Mouse (Mus musculus) liver, embryonic 14.5 days (tissue): Measurements from ENCODE around the gene Gm10073. TPM values are rescaled to one million over a fixed set of nuclear protein-coding genes. Genes with fewer than 3 reads are reported as not detected.

Experiments
- ATAC-seq: fragments of 200-750 bp; cut with Nextera tagmentation; 2 replicates; pipeline ENCODE4 v1.8.0; 2017; ENCODE audit warnings: moderate number of reproducible peaks, mild to moderate bottlenecking, moderate library complexity; ENCODE audit not compliant: insufficient read depth
- DNase-seq, 3 experiments: peaks; one replicate each; pipeline ENCODE4 v3.0.0-alpha.2; 2012 to 2013; ENCODE audit warnings: low read depth in 3 of 3, low spot score in 3 of 3
- H3K27ac ChIP-seq: fragments of 300-500 bp; sonication (generic); 2 replicates; pipeline ENCODE4 v1.5.1; 2014; ENCODE audit warnings: moderate library complexity, mild to moderate bottlenecking, control low read depth, inconsistent platforms
- H3K27me3 ChIP-seq: fragments of 300-500 bp; sonication (generic); 2 replicates; pipeline ENCODE4 v1.6.1; 2014; ENCODE audit warnings: mild to moderate bottlenecking, low read length, moderate library complexity; ENCODE audit not compliant: control insufficient read depth, insufficient read depth
- H3K36me3 ChIP-seq: fragments of 300-500 bp; sonication (generic); replicated peaks from 2 replicates; pipeline ENCODE4 v1.6.1; 2014; ENCODE audit warnings: low read depth; ENCODE audit not compliant: control insufficient read depth, insufficient read depth
- H3K4me1 ChIP-seq, 2 experiments: fragments of 200-500 bp in 1 of 2; fragments of 300-500 bp in 1 of 2; sonication (generic) in 1 of 2; replicated peaks; 2 replicates each; pipeline ENCODE4 v1.6.1; 2012 to 2014; ENCODE audit warnings: antibody characterized with exemption in 1 of 2, inconsistent platforms in 1 of 2, low read length in 1 of 2; ENCODE audit not compliant: control insufficient read depth in 2 of 2, insufficient read depth in 2 of 2
- H3K4me2 ChIP-seq: fragments of 300-500 bp; sonication (generic); 2 replicates; pipeline ENCODE4 v1.6.1; 2014; ENCODE audit warnings: low read depth, mild to moderate bottlenecking, control low read depth, moderate library complexity
- H3K4me3 ChIP-seq, 2 experiments: fragments of 200-500 bp in 1 of 2; fragments of 300-500 bp in 1 of 2; sonication (generic) in 1 of 2; 2 replicates each; pipeline ENCODE4 v1.5.1; 2012 to 2014; ENCODE audit warnings: low read depth in 2 of 2, low read length in 2 of 2, mild to moderate bottlenecking in 2 of 2, control low read depth in 1 of 2, inconsistent platforms in 1 of 2, moderate library complexity in 1 of 2; ENCODE audit not compliant: insufficient read depth in 1 of 2
- H3K9ac ChIP-seq: fragments of 300-500 bp; sonication (generic); replicated peaks from 2 replicates; pipeline ENCODE4 v1.6.1; 2014; ENCODE audit warnings: mild to moderate bottlenecking, control low read depth, moderate library complexity
- H3K9me3 ChIP-seq: fragments of 300-500 bp; sonication (generic); 2 replicates; pipeline ENCODE4 v1.6.1; 2016; ENCODE audit warnings: low read length, mixed read lengths; ENCODE audit not compliant: control insufficient read depth
- CTCF ChIP-seq: IDR thresholded peaks from 2 replicates; pipeline ENCODE4 v1.5.1; 2016; ENCODE audit warnings: antibody characterized with exemption, low read depth, control low read depth
- EP300 ChIP-seq: IDR thresholded peaks from 2 replicates; pipeline ENCODE4 v1.6.1; 2016; ENCODE audit warnings: antibody characterized with exemption, low read depth
- WGBS: fragments of 180-500 bp; shearing (Covaris S2); extraction: QIAGEN DNeasy Blood & Tissue Kit; methylation state at CpG from one replicate; pipeline ENCODE4 v1.1.7; 2014; ENCODE audit not compliant: insufficient replicate concordance; 5-methylcytosine and 5-hydroxymethylcytosine counted together
- polyA plus RNA-seq, 2 experiments: library from polyadenylated mRNA; depleted of rRNA in 1 of 2; stranded (reverse) in 1 of 2; unstranded in 1 of 2; fragments of >200 nt; fragmentation: Nextera tagmentation in 1 of 2; extraction: Ambion mirVana in 1 of 2; gene quantifications; 2 replicates each; pipeline versions ENCODE4 v1.2.1 to v1.2.3; 2012 to 2014

Gene Gm10073
- polyA plus RNA-seq, 2 experiments: 12.3 to 61.5 TPM

- DNase-seq: no peak
- no peak for ATAC-seq
- Histone ChIP-seq H3K4me2 (no peak overlapping the region), H3K4me3 (no peak overlapping the region), H3K27me3 (no peaks in the 10 kb centered on the region), H3K4me1 (peaks cover 0 to 6% of the 10 kb centered on the region in 2 experiments; a peak in 2 of 4 replicates), H3K36me3 (no peaks in the 10 kb centered on the region), H3K9me3 (no peaks in the 10 kb centered on the region), H3K9ac (no peak overlapping the region), H3K27ac (no peak overlapping the region)
- no peak for TF ChIP-seq CTCF
- no peak for TF ChIP-seq EP300
- WGBS: 71% methylated on average over 8 of the region's 8 CpGs
These were observed 13.6 kb upstream of the Gm10073 start for GRCm38 (mm10) chr8:106586896-106587295.

DNA sequence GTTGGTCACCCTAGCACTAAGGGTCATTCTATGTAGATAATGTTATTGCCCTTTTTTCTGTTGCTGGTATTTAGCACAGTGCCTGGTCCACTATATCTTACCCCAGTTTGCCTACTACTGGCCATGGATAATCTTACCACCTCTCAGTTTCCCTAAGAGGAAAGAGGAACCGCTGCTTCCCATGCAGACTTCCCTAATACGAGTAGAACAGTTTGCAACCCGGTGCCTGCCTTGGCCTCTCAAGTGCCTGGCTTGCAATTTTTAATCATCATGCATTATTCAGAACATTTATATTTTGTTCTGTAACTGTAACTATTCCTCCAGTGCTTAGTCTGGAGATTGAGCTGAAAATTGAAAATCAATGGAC, 12.4 kb upstream of the Gm10073 start:
- ATAC-seq (no peak), DNase-seq (no peak)
- Histone ChIP-seq H3K4me2 (no peak overlapping the region), H3K27ac (no peak overlapping the region), H3K4me1 (peaks cover 0 to 6% of the 10 kb centered on the region in 2 experiments; a peak in 2 of 4 replicates), H3K4me3 (no peak overlapping the region), H3K9me3 (no peaks in the 10 kb centered on the region), H3K27me3 (no peaks in the 10 kb centered on the region), H3K36me3 (no peaks in the 10 kb centered on the region), H3K9ac (no peak overlapping the region)
- TF ChIP-seq CTCF (no peak), EP300 (no peak)
- WGBS: 31% methylated on average over 3 of the region's 3 CpGs

DNA sequence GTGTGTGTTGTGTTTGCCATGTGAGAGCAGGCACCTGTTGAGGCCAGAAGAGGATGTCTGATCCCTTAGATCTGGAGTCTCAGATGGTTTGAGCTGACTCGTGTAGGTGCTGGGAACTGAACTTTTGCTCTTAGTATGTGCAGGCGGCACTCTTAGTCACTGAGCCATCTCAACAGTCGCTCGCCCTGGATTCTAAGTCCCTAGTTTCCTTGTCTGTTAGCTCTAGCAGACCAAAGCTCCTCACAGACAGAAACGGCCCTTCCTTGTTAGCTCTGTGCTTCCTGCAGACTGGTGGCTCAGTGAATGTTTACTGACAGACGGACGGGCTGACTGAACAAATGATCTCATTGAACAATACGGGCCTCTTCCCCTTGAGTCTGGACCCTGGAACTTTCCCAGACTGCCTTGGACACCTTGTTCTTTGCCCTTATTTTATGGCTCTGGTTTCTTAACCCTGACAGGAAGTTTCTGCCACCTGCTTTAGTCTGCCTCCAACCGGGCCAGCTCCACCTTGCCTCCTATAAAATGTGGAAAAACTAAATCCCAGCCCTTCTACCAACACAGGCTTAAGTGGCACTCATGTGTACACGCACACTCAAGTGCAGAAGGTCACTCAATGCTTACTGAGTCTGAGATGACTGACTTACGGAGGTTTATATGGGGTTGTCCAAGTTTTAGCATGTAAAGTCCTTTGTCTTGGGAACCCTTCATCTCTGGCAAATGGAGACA, 11.8 kb upstream of the Gm10073 start:
- Histone ChIP-seq H3K4me3 (no peak overlapping the region), H3K27ac (no peak overlapping the region), H3K4me2 (no peak overlapping the region), H3K4me1 (peaks cover 0 to 6% of the 10 kb centered on the region in 2 experiments; a peak in 2 of 4 replicates), H3K9ac (no peak overlapping the region), H3K27me3 (no peaks in the 10 kb centered on the region), H3K9me3 (no peaks in the 10 kb centered on the region), H3K36me3 (no peaks in the 10 kb centered on the region)
- TF ChIP-seq CTCF (no peak), EP300 (no peak)
- DNase-seq (no peak), ATAC-seq (no peak)
- WGBS: 40% methylated on average over 11 of the region's 11 CpGs

- ATAC-seq: no peak
These were observed 8.3 kb upstream of the Gm10073 start for GRCm38 (mm10) chr8:106581344-106582088.

DNA sequence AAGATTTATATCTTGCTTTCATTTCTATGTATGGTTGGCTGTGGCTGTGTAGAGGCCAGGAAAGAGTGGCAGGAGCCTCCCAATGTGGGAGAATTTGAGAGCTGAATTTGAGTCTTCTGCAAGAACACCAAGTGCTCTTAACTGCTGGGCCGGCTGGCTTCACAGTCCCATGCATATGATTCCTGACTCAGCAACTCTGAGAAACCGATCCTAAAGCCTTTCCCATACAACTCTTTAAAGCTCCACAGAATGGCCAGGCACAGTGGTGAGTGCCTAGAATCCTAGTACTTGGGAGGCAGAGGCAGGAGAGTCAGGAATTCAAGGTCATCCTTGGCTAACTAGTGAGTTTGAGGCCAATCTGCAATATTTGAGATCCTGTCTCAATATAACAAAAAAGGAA, 6.2 kb upstream of the Gm10073 start:
- Histone ChIP-seq H3K9me3 (no peaks in the 10 kb centered on the region), H3K36me3 (no peaks in the 10 kb centered on the region), H3K9ac (no peak overlapping the region), H3K27me3 (no peaks in the 10 kb centered on the region), H3K4me2 (no peak overlapping the region), H3K4me3 (no peak overlapping the region), H3K4me1 (peaks cover 0 to 6% of the 10 kb centered on the region in 2 experiments; a peak in 2 of 4 replicates), H3K27ac (no peak overlapping the region)
- DNase-seq: no peak
- ATAC-seq: no peak
- TF ChIP-seq EP300 (no peak), CTCF (no peak)
- 52% methylated on average over 2 of the region's 2 CpGs for WGBS

More at GRCm38 (mm10) chr8:106581344-106582088, 8.3 kb upstream of the Gm10073 start:
- no peak for DNase-seq
- Histone ChIP-seq H3K9me3 (no peaks in the 10 kb centered on the region), H3K36me3 (no peaks in the 10 kb centered on the region), H3K4me1 (peaks cover 0 to 8% of the 10 kb centered on the region in 2 experiments; a peak in 2 of 4 replicates), H3K4me2 (no peak overlapping the region), H3K9ac (no peak overlapping the region), H3K27ac (no peak overlapping the region), H3K27me3 (no peaks in the 10 kb centered on the region), H3K4me3 (no peak overlapping the region)
- TF ChIP-seq EP300: no peak
- TF ChIP-seq CTCF: no peak
- WGBS: 45% methylated on average over 6 of the region's 6 CpGs
